Mouse (Mus musculus): Measurements from ENCODE around the gene Stat3. TPM values are rescaled to one million over a fixed set of nuclear protein-coding genes. Genes with fewer than 3 reads are reported as not detected.

Stat3 gene
- total and polyA plus RNA-seq, 3 experiments = 63.5 to 81.1 (median 69.3) TPM

DNA sequence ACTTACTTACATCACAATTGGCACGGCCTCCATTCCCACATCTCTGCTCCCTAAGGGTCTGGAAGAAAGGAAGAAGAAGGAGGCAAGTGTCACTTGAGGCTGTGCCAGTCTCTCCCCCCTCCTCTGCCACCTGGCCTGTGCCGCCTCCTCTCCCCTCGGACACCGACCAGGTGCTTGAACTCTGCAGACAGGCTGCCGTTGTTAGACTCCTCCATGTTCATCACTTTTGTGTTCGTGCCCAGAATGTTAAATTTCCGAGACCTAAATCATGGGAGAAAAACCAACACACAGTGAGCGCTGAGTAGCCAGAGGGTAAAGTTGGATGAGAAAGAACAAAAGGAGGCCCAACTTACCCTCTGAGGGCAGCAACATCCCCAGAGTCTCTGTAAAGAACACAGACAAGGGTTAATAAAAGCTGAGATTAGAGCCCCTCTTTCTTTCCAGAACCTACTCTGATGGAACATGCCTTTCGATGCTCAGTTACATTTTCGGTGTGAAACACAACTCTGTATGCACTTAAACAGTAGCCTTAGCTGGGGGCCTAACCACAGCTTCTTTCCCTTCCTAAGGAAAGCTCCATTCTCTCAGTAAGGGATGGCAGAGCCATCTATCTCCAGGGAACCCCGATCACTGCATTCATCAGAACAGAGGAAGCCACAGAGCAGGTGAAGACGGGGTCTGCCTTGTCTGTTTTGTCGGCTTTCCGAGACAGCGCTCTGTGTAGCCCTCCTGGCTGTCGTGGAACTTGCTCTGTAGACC lies 40.7 kb downstream of the Stat3 start:
- ATAC-seq (ENCODE audit: extremely low read depth, insufficient number of reproducible peaks, low FRiP score, poor library complexity, severe bottlenecking) = no peak
- no peak for DNase-seq (ENCODE audit: low spot score)
- no peaks in the 10 kb centered on the region for H3K9me3 ChIP-seq (replicated peaks)
- peaks cover 94% of the 10 kb centered on the region for H3K36me3 ChIP-seq (replicated peaks)
- peaks cover 41% of the 10 kb centered on the region for H3K4me1 ChIP-seq (ENCODE audit: insufficient read depth, low read depth, low read length)
- TF ChIP-seq CTCF (IDR thresholded peaks at IDR 0.05; ENCODE audit: low read depth, low read length) = no peak
- TF ChIP-seq GATA1 (IDR thresholded peaks at IDR 0.05; ENCODE audit: borderline replicate concordance, low read length) = no peak
- TF ChIP-seq TAL1 (conservative IDR thresholded peaks at IDR 0.05; ENCODE audit: low read depth, low read length) = no peak
- TF ChIP-seq POLR2AphosphoS5 (IDR thresholded peaks at IDR 0.05; ENCODE audit: insufficient replicate concordance, low read depth, low read length) = no peak
- no peak for TF ChIP-seq GATA2 (IDR thresholded peaks at IDR 0.05; ENCODE audit: borderline replicate concordance, low read depth, low read length)
- H3K4me3 ChIP-seq (ENCODE audit: low read depth, low read length) = no peak overlapping the region
- no peaks in the 10 kb centered on the region for H3K27me3 ChIP-seq (ENCODE audit: insufficient read depth, low read length)

DNA sequence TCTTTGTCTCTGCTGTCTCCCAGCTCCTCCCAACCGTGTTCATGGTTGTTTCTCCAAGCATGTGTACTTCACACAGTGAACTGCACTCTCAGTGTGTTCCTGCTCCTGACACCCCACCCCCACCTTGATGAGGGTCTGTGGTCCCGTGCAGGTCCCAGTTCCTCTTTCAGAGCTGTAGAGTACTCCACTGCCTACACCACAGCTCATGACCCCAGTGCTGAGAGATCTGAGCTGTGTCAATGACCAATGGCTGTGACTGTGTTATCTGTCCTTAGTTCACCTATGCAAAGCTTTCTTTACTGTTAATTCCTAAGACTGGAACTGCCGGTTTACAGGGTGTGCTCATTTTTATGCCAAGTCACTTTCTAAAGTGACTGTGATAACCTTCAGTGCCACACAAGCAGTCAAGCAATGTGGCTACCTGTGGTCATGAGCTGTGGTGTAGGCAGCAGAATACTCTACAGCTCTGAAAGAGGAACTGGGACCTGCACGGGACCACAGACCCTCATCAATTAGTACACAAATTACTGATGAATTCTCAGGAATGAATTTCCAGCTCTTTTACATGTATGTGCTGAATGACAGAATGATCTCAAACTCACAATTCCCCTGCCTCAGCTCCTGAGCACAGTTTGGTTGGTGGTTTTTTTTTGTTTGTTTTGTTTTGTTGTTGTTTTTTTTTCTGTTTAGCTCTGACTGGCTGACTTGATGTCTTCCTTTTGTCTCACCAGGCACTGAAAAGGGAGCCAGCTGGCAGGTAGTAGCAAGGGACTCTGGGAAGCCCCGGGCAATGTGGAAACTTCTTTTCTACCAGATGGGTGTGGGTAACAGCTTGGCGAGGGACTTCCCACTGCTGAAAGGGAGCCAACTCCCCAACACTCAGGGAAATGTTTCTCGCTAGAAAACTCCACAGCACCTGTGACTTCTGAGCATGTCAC lies 41.8 kb downstream of the Stat3 start:
- Histone ChIP-seq H3K4me3 (ENCODE audit: low read depth, low read length) (no peak overlapping the region), H3K9me3 (replicated peaks) (no peaks in the 10 kb centered on the region), H3K36me3 (replicated peaks) (peaks cover 95% of the 10 kb centered on the region), H3K4me1 (ENCODE audit: insufficient read depth, low read depth, low read length) (peaks cover 49% of the 10 kb centered on the region), H3K27me3 (ENCODE audit: insufficient read depth, low read length) (no peaks in the 10 kb centered on the region)
- ATAC-seq (ENCODE audit: extremely low read depth, insufficient number of reproducible peaks, low FRiP score, poor library complexity, severe bottlenecking) (no peak), DNase-seq (ENCODE audit: low spot score) (no peak)
- no peak for TF ChIP-seq GATA2 (IDR thresholded peaks at IDR 0.05; ENCODE audit: borderline replicate concordance, low read depth, low read length)
- TF ChIP-seq POLR2AphosphoS5 (IDR thresholded peaks at IDR 0.05; ENCODE audit: insufficient replicate concordance, low read depth, low read length) = no peak
- TF ChIP-seq CTCF (IDR thresholded peaks at IDR 0.05; ENCODE audit: low read depth, low read length) = no peak
- no peak for TF ChIP-seq GATA1 (IDR thresholded peaks at IDR 0.05; ENCODE audit: borderline replicate concordance, low read length)
- TF ChIP-seq TAL1 (conservative IDR thresholded peaks at IDR 0.05; ENCODE audit: low read depth, low read length) = no peak

DNA sequence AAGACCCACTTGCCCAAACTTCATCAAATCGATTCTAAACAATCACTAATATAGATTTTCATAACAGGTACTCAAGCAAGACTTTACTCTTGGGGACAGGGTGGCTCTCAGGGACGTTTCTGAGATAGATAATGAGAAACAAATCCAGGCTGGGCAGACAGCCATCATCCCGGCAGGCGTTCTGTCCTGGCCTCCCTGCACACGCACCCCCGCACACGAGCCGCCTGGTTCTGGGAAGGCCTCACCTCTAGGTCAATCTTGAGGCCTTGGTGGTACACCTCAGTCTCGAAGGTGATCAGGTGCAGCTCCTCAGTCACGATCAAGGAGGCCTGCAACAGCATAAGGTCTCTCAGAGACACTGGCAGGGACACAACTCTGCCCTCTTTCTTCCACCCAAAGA lies 43.3 kb downstream of the Stat3 start:
- no peaks in the 10 kb centered on the region for H3K9me3 ChIP-seq (replicated peaks)
- peaks cover 92% of the 10 kb centered on the region for H3K36me3 ChIP-seq (replicated peaks)
- ATAC-seq (ENCODE audit: extremely low read depth, insufficient number of reproducible peaks, low FRiP score, poor library complexity, severe bottlenecking) = no peak
- no peak overlapping the region for H3K4me3 ChIP-seq (ENCODE audit: low read depth, low read length)
- no peak for DNase-seq (ENCODE audit: low spot score)
- H3K4me1 ChIP-seq (ENCODE audit: insufficient read depth, low read depth, low read length) = peaks cover 64% of the 10 kb centered on the region
- TF ChIP-seq GATA1 (IDR thresholded peaks at IDR 0.05; ENCODE audit: borderline replicate concordance, low read length) (no peak), CTCF (IDR thresholded peaks at IDR 0.05; ENCODE audit: low read depth, low read length) (no peak), POLR2AphosphoS5 (IDR thresholded peaks at IDR 0.05; ENCODE audit: insufficient replicate concordance, low read depth, low read length) (no peak), TAL1 (conservative IDR thresholded peaks at IDR 0.05; ENCODE audit: low read depth, low read length) (no peak), GATA2 (IDR thresholded peaks at IDR 0.05; ENCODE audit: borderline replicate concordance, low read depth, low read length) (no peak)
- no peaks in the 10 kb centered on the region for H3K27me3 ChIP-seq (ENCODE audit: insufficient read depth, low read length)

DNA sequence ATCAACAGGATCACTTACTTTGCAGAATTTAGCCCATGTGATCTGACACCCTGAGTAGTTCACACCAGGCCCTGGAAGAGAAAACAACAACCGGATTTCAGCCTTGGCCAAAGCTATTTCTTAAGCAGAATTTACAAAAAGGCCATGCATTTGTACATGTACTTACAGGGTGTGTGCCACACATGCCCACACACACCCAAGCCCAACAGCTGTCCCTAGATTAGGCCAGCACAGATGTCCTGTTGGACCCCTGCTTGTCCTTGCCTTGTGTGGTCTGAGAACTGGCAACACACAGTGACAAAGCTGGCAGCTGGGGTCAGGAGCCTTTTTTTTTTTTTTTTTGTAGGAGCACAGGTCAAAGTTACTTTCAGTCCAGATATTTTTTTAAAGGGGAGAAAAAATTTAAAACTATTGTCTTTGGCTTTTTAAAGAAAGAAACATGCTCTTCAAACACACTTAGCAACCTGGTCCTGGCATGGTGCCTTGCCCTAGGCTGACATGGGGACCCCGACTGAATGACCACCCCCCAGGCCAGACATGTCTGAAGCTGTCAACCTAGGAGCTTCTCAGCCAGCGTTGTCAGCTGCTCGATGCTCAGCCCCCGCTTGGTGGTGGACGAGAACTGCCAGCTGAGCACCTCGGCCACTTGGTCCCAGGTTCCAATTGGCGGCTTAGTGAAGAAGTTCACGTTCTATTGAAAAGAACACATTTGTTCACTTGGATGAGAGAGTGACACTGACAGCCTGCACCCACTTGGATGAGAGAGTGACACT lies 45.0 kb downstream of the Stat3 start:
- ATAC-seq (ENCODE audit: extremely low read depth, insufficient number of reproducible peaks, low FRiP score, poor library complexity, severe bottlenecking) = no peak

DNA sequence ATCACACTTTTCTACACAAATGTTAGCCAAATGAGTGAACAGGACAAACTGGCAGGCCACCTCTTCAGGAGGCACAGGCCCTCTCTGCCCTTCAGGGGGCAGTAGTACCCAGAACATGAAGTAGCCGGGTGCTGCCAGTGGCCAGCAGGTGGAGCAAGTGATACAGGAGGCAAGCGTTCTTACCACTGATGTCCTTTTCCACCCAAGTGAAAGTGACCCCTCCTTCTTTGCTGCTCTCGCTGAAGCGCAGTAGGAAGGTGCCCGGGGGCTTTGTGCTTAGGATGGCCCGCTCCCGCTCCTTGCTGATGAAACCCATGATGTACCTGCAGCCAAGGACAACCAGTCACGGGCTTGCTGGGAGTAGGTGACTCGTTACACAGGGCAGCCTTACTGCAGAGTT lies 45.9 kb downstream of the Stat3 start:
- H3K27me3 ChIP-seq (ENCODE audit: insufficient read depth, low read length) = no peaks in the 10 kb centered on the region
- DNase-seq (ENCODE audit: low spot score) = peak; percentile 76
- no peak for TF ChIP-seq GATA2 (IDR thresholded peaks at IDR 0.05; ENCODE audit: borderline replicate concordance, low read depth, low read length)
- TF ChIP-seq CTCF (IDR thresholded peaks at IDR 0.05; ENCODE audit: low read depth, low read length) = peak; percentile 98
- 0 out of 2 replicates have a peak, but pooled peaks have one; percentile 18 for ATAC-seq (ENCODE audit: extremely low read depth, insufficient number of reproducible peaks, low FRiP score, poor library complexity, severe bottlenecking)
- H3K9me3 ChIP-seq (replicated peaks) = no peaks in the 10 kb centered on the region
- H3K4me3 ChIP-seq (ENCODE audit: low read depth, low read length) = peak overlapping the region; percentile 13; the same call in 1 of the 2 replicates
- peaks cover 82% of the 10 kb centered on the region for H3K4me1 ChIP-seq (ENCODE audit: insufficient read depth, low read depth, low read length)
- H3K36me3 ChIP-seq (replicated peaks) = peaks cover 93% of the 10 kb centered on the region

More for the DNA sequence above, 45.0 kb downstream of the Stat3 start:
- H3K4me3 ChIP-seq (ENCODE audit: low read depth, low read length) = 0 out of 2 replicates have a peak overlapping the region, but pooled peaks have one; percentile 13
- peaks cover 93% of the 10 kb centered on the region for H3K36me3 ChIP-seq (replicated peaks)
- H3K27me3 ChIP-seq (ENCODE audit: insufficient read depth, low read length) = no peaks in the 10 kb centered on the region
- DNase-seq (ENCODE audit: low spot score) = no peak
- H3K9me3 ChIP-seq (replicated peaks) = no peaks in the 10 kb centered on the region
- peaks cover 82% of the 10 kb centered on the region for H3K4me1 ChIP-seq (ENCODE audit: insufficient read depth, low read depth, low read length)
- no peak for TF ChIP-seq CTCF (IDR thresholded peaks at IDR 0.05; ENCODE audit: low read depth, low read length)
- no peak for TF ChIP-seq GATA1 (IDR thresholded peaks at IDR 0.05; ENCODE audit: borderline replicate concordance, low read length)
- no peak for TF ChIP-seq GATA2 (IDR thresholded peaks at IDR 0.05; ENCODE audit: borderline replicate concordance, low read depth, low read length)
- TF ChIP-seq TAL1 (conservative IDR thresholded peaks at IDR 0.05; ENCODE audit: low read depth, low read length) = no peak
- no peak for TF ChIP-seq POLR2AphosphoS5 (IDR thresholded peaks at IDR 0.05; ENCODE audit: insufficient replicate concordance, low read depth, low read length)

Data from G1E (cell line).